In genomic region chr12:99060702-99061101, GRCm38 (mm10) we compare ENCODE assay signal across 21 mouse cellular contexts.
A peak's percentile ranks its signal among the peaks of the same experiment; 100 is the strongest.
DNase-seq lines count a peak whose midpoint lies in the region; ATAC-seq and TF ChIP-seq lines count a peak whose summit lies in the region.
"Had no signal": no experiment of that assay in that cellular context is flagged by ENCODE, and none has a peak within 500 bp of the region (broad histone marks: within the 10 kb centered on the region; RNA-seq: fewer than 3 reads in every experiment).

No protein-coding gene starts in this region.

- no peak for DNase-seq in kidney, postnatal 36 days
- no peak for DNase-seq in kidney, adult 2 months
- no peak for DNase-seq in kidney, adult 11 months
- peak; percentile 58 for DNase-seq in kidney, postnatal 0 days (ENCODE audit: low spot score)
- DNase-seq in kidney, adult 9 months = no peak
- DNase-seq: adrenal gland, adult 2 months; adrenal gland, adult 8-10 months; adrenal gland, postnatal 10 days; adrenal gland, postnatal 14 days; adrenal gland, postnatal 25 days; adrenal gland, postnatal 36 days; B cell, adult 2 months; cerebellum, adult 11 months; cerebellum, adult 11-12 months had no signal

- WGBS in kidney, embryonic 14.5 days = 16% methylated on average over 2 of the region's 2 CpGs
- WGBS in kidney, embryonic 15.5 days = 23% methylated on average over 2 of the region's 2 CpGs
- 28% methylated on average over 2 of the region's 2 CpGs for WGBS in kidney, adult 2 months
- WGBS in kidney, embryonic 16.5 days = 36% methylated on average over 2 of the region's 2 CpGs
- WGBS in kidney, postnatal 0 days = 21% methylated on average over 2 of the region's 2 CpGs

- H3K36me3 ChIP-seq in kidney, embryonic 14.5 days (ENCODE audit: control insufficient read depth, insufficient read depth, low read length) = no peaks in the 10 kb centered on the region
- H3K36me3 ChIP-seq in kidney, embryonic 15.5 days = no peaks in the 10 kb centered on the region
- no peaks in the 10 kb centered on the region for H3K36me3 ChIP-seq in kidney, adult 2 months (ENCODE audit: control insufficient read depth, insufficient read depth, low read length)
- H3K36me3 ChIP-seq in kidney, embryonic 16.5 days (ENCODE audit: insufficient read depth, low read length) = no peaks in the 10 kb centered on the region
- no peaks in the 10 kb centered on the region for H3K36me3 ChIP-seq in kidney, postnatal 0 days (ENCODE audit: insufficient read depth, low read length)
- H3K36me3 ChIP-seq: G1E had no signal

- ATAC-seq in kidney, embryonic 14.5 days (ENCODE audit: low FRiP score, low TSS enrichment) = peak; percentile 39
- ATAC-seq in kidney, embryonic 15.5 days (replicated peaks; ENCODE audit: low FRiP score) = peak; percentile 56; the same call in 1 of the 2 replicates
- ATAC-seq in kidney, embryonic 16.5 days (ENCODE audit: low FRiP score, low TSS enrichment) = peak; percentile 67; the same call in 1 of the 2 replicates
- no peak for ATAC-seq in kidney, postnatal 0 days (replicated peaks; ENCODE audit: low FRiP score, low read depth)
- ATAC-seq: activated CD4-positive, CD25-positive, alpha-beta regulatory T cell, adult 4 months; CD4-positive, CD25-positive, alpha-beta regulatory T cell, adult 4 months; Patski had no signal

- no peak overlapping the region for H3K4me2 ChIP-seq in kidney, embryonic 14.5 days (replicated peaks; ENCODE audit: low read depth, low read length)
- H3K4me2 ChIP-seq in kidney, embryonic 15.5 days = no peak overlapping the region
- H3K4me2 ChIP-seq in kidney, embryonic 16.5 days (replicated peaks; ENCODE audit: low read depth, low read length) = no peak overlapping the region
- no peak overlapping the region for H3K4me2 ChIP-seq in kidney, postnatal 0 days (ENCODE audit: low read length)

- no peak overlapping the region for H3K4me3 ChIP-seq in kidney, embryonic 14.5 days (ENCODE audit: low read length)
- H3K4me3 ChIP-seq in kidney, embryonic 15.5 days (replicated peaks) = no peak overlapping the region
- no peak overlapping the region for H3K4me3 ChIP-seq in kidney, adult 2 months (ENCODE audit: insufficient read depth, low read depth, low read length)
- no peak overlapping the region for H3K4me3 ChIP-seq in kidney, embryonic 16.5 days (ENCODE audit: low read length)
- H3K4me3 ChIP-seq in kidney, postnatal 0 days (replicated peaks; ENCODE audit: low read depth, low read length) = no peak overlapping the region

- H3K4me1 ChIP-seq in kidney, embryonic 14.5 days (ENCODE audit: control insufficient read depth, insufficient read depth, low read length) = no peaks in the 10 kb centered on the region
- no peaks in the 10 kb centered on the region for H3K4me1 ChIP-seq in kidney, embryonic 15.5 days
- no peaks in the 10 kb centered on the region for H3K4me1 ChIP-seq in kidney, adult 2 months (ENCODE audit: control insufficient read depth, insufficient read depth, low read length)
- no peaks in the 10 kb centered on the region for H3K4me1 ChIP-seq in kidney, embryonic 16.5 days (ENCODE audit: insufficient read depth, low read length)
- H3K4me1 ChIP-seq in kidney, postnatal 0 days (replicated peaks; ENCODE audit: insufficient read depth, low read length) = no peaks in the 10 kb centered on the region

- no peak for TF ChIP-seq CTCF in kidney, adult 2 months (conservative IDR thresholded peaks at IDR 0.05; ENCODE audit: insufficient read depth, insufficient read length, low read depth, low read length)
- no peak for TF ChIP-seq CTCF in kidney, postnatal 0 days (IDR thresholded peaks at IDR 0.05; ENCODE audit: low read depth)

- no peaks in the 10 kb centered on the region for H3K9me3 ChIP-seq in kidney, embryonic 14.5 days (ENCODE audit: control insufficient read depth, low read length)
- no peaks in the 10 kb centered on the region for H3K9me3 ChIP-seq in kidney, embryonic 15.5 days (replicated peaks)
- no peaks in the 10 kb centered on the region for H3K9me3 ChIP-seq in kidney, embryonic 16.5 days (ENCODE audit: low read length)
- no peaks in the 10 kb centered on the region for H3K9me3 ChIP-seq in kidney, postnatal 0 days (replicated peaks; ENCODE audit: low read length)

- TF ChIP-seq POLR2A in kidney, adult 2 months (IDR thresholded peaks at IDR 0.05; ENCODE audit: low read depth, low read length) = no peak

- no peak overlapping the region for H3K27ac ChIP-seq in kidney, embryonic 14.5 days (ENCODE audit: low read depth, low read length)
- H3K27ac ChIP-seq in kidney, embryonic 15.5 days = no peak overlapping the region
- H3K27ac ChIP-seq in kidney, adult 2 months (ENCODE audit: insufficient read depth, low read depth, low read length) = no peak overlapping the region
- H3K27ac ChIP-seq in kidney, embryonic 16.5 days (ENCODE audit: low read length) = no peak overlapping the region
- H3K27ac ChIP-seq in kidney, postnatal 0 days = no peak overlapping the region

- no peaks in the 10 kb centered on the region for H3K27me3 ChIP-seq in kidney, embryonic 14.5 days (ENCODE audit: control insufficient read depth, insufficient read depth, low read length)
- no peaks in the 10 kb centered on the region for H3K27me3 ChIP-seq in kidney, embryonic 15.5 days
- H3K27me3 ChIP-seq in kidney, adult 2 months (replicated peaks; ENCODE audit: control insufficient read depth, insufficient read depth, low read length) = no peaks in the 10 kb centered on the region
- no peaks in the 10 kb centered on the region for H3K27me3 ChIP-seq in kidney, embryonic 16.5 days (ENCODE audit: insufficient read depth, low read length)
- H3K27me3 ChIP-seq in kidney, postnatal 0 days (ENCODE audit: insufficient read depth, low read length) = no peaks in the 10 kb centered on the region
- H3K27me3 ChIP-seq: Patski had no signal

- no peak overlapping the region for H3K9ac ChIP-seq in kidney, embryonic 14.5 days (ENCODE audit: low read depth, low read length)
- no peak overlapping the region for H3K9ac ChIP-seq in kidney, embryonic 15.5 days
- H3K9ac ChIP-seq in kidney, embryonic 16.5 days (replicated peaks; ENCODE audit: low read length) = no peak overlapping the region
- H3K9ac ChIP-seq in kidney, postnatal 0 days (ENCODE audit: low read depth, low read length) = no peak overlapping the region
